Mouse (Mus musculus) T-helper 17 cell (primary cell): ENCODE data around the gene Zfp36l1.

Experiments used
- in situ Hi-C, 2 experiments: fragments of 300-600 bp; cut with MboI, MseI; formaldehyde crosslinking; loops; 1 replicate in 1 of 2; 2 replicates in 1 of 2; pipeline ENCODE4 v1.15.1; 2025; ENCODE audit warnings: high pct_unique_total_duplicates in 2 of 2

Zfp36l1 gene

DNA sequence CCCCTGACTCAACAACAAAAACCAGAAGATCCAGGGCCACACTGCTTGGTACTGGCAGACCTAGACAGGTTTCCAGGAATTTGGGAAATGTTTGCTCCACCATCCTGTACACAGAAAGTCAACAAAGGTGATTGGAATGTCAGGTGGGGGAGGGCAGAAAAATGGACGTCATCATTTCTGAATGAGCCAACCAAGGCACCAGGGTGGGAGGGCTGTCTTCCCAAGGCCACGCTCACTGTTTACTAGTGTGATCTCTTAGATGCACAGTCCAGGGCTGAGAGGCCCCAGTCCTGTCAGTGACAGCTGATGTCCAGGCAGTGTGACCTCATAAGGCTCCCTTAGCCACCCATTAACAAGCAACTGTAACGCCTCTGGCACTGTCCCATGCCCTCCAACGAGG lies 32.9 kb downstream of the Zfp36l1 start:
- in situ Hi-C loops: loop anchor here in 1 of 2 experiments (5.0 kb wide), 1 partner anchor 62 kb away; no protein-coding TSS in a partner anchor

DNA sequence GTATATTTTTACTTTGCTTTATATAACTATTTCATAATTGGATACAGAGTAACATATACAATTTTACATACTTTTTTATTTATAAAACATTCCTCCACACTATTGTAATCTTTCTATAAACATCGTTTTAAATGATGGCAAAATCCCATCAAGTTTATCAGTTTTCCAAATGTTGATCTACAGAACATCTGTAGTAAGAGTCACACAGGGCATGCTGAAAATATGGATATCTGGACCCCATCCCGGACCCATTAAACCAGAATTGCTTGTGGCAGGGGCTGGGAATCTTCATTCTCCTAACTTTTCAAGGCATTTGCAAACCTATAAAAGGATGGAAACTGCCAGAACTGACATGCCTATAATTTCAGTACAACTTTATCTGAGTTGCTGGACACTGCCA lies 38.5 kb downstream of the Zfp36l1 start:
- in situ Hi-C loops: no loop called here

DNA sequence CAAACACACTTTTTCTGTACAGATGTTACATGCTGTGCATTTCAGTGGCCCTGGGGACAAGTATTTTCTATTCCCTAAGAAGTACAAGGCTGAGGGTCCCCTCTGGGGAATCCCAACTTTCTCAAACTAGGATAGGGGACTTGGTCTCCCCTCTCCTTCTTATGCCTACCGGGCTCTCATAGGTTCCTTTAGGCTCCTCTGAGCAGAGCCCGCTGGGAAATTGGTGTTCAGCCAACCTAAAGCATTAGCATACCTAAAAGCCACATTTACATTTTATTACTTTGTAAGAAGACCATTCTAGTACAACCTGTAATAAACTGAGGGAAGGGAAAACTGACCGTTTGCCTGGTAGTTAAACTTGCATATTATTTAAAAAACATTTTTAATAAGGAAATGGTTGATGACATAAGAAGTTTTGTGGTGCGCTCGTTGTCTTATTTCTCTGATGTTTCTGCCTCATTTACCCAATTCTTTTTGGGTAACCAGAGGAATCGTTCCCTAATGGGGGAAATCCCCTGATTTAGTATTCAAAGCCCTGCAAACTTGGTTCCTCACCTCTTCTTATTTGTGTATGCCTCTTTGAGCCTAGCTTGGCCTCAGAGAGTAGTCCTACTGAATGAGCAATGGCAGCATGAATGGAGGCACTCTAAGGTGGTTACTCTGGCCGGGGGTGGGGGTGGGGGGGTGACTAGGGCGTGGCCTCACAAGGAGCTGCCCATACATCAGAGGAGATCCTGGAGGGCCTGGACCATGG lies 42.1 kb downstream of the Zfp36l1 start:
- in situ Hi-C loops: no loop called here

DNA sequence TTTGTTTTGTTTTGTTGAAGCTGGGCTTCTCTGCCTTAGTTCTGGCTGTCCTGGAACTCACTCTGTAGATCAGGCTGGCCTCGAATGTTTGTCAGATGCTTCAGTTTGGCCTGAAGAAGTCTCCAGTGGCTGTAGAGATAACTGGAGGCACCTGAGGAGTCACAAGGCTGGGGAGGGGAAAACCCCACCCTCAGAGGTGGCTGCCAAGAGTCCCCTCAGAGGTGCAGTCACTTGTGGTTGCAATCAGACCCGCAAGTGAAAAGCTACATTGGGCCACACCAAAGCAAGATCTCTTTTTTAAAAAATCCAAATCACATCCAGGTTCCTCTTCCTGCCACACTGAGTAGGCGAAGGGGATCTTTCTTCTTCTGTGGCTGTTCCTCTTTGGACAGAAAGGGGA lies 43.8 kb downstream of the Zfp36l1 start:
- in situ Hi-C loops: no loop called here

DNA sequence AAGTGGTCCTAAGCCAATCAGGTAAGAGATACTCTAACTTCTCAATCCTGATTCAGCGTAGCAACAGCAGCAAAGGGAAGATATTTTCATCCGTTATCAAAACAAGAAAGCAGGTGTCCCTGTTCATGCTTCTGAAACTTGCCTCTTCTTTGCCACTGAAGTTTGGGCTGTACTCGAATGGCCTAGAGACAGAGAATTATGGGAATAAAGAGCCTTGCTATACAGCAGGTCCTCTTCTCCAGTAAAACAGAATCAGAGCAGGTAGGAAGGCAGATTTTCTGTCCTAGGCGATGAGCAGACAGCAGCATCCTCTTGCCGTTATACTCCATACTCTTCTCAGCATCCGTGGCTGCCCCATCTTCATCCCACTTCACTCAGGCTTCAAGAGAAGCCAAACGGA lies 44.8 kb downstream of the Zfp36l1 start:
- in situ Hi-C loops: no loop called here

DNA sequence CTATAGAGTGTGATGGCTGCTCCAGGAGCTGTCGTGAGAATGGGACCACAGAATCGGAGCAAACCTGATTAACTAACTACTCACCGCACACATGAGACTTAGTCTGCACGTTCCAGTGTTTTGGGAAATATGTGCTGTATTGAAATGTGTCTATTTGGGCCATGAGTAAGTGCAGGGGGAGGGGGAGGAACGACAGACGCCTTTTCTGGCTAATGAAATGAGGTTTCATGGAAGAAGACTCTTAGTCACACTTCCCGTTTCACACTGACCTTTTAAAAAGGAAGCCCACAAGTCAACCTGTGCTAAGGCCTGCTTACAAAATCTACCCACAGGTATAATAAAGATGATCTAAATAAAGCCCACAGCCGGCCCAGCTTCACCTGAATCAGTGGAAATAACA lies 47.8 kb downstream of the Zfp36l1 start:
- in situ Hi-C loops: no loop called here

DNA sequence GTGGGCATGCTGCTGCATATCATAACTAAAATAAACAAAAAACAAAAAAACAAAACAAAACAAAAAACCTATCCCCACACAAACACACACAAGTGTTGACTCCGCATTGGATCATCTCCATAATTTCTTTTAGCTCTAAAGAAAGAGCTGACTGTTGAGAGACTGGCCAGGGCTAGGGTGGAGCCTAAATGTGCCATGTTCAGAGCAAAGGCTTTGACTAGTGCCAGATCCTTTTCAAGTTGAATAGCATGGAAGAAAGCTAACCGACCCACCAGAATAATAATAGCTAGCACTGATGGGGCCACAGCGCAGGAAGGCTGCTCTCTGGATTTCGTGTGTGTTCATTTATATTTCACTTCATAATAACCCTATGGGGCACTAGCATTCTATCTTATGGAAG lies 48.5 kb downstream of the Zfp36l1 start:
- in situ Hi-C loops: no loop called here

DNA sequence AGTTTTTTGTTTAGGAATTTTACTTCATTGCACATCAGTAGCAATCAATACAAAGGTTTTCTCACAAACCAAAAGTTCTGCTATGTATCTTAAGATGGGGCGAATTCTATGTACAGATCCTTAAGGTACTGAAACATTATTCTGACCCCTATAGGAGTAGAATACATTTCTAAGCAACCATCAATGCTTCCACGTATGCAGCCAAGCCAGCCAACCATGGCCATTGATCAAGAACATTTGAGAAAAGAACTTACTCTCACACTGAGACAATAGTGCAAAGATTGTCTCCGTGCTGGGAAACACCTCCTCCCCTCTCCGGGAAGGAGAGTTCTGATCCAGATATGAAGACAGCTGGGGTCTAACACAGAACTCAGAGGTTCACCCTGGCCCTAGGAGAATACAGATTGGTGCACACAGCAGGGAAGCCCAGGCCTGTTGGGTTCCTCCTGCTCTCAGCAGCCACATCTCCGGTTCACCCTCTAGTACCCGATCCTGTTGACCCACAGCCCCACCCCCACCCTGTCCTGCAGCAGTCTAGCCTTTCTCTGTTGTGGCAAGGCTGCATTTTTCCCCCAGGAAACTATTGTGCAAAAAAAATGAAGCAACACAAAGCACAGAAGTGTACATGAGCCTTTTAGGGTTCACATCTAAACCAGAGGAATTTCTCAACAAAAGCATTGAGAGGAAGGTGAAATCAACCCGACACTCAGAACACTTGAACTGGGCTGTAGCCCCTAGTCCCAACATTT lies 49.2 kb downstream of the Zfp36l1 start:
- in situ Hi-C loops: no loop called here

DNA sequence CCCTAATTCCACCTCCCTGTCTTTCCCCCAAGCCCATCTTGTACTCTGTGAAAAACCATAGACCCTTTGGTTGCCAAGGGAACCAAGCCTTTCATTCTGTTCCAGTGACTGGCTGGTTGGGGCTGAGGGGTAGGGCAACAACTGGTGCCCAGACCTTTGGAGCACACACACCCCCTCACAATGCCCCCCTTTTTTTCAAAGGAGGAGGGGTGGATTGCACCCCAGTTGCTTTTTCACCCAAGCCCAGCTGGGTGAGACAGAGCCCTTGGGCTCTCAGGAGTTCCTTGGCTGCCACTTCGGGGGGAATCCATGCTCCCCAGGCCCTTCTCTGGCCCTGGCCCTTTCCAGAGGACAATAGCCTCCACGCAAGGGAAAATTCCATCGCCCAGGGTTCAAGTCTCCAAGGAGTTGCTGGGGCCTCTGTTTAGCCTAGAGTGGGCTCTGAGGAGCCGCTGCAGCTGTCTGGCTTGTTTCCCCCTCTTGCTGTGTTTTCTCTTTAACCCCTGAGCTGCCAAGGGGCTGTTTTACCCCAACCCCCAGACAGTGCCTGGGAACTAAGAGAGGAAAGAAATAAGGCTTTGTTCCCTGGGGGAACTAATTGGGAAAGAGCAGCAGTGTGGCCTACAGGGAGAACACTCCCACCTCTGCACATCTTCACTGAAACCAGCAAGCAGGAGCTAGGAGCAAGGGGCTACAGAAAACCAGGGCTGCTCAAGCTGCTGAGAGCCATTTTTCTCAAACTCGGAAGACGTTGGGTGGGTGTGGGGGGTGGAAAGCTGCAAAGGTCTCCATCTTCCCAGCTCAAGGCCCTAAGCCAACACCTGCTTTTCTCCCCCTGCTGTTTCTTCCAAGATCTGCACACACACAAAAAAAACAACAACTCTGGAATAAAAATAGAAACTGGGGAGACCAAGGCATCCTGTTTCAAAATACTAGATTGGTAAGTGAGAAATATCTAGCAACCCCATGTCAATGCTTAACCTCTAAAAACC lies 50.1 kb downstream of the Zfp36l1 start:
- in situ Hi-C loops: no loop called here

DNA sequence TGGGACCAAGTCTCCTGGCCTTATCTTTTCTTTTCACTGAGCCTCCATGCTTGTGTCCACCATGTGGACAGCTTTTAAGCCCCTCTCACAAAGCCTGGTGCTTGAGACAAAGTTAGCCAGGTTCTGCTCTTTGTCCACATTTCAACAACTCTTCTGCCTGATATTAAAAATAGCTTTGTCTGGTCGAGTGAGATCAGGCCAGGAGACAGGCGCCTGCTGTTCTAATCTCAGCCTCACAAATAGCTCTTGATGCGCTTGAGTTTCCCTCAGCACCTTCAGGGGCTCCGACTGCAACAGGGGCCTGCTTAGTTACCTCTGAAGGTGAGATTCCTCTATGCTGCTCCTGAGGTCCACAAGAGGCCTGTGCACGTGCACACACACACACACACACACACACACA lies 51.0 kb downstream of the Zfp36l1 start:
- in situ Hi-C loops: no loop called here

DNA sequence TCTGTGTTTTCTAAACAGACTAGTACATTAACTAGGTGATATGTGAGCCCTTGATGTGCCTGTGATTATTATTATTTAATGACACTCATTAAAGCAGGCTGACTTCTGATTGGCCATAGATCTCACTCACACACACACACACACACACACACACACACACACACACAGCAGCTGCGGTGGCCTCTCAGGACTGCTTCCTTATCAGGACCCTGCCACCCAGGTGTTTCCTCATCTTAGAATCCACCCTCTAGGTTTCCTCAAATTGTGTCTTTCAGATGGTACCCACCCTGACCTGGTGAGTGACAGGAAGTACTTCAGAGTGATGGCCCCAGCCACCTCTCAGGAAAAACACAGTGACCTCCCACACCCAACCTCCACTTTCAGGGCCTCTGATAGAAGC lies 52.0 kb downstream of the Zfp36l1 start:
- in situ Hi-C loops: no loop called here

DNA sequence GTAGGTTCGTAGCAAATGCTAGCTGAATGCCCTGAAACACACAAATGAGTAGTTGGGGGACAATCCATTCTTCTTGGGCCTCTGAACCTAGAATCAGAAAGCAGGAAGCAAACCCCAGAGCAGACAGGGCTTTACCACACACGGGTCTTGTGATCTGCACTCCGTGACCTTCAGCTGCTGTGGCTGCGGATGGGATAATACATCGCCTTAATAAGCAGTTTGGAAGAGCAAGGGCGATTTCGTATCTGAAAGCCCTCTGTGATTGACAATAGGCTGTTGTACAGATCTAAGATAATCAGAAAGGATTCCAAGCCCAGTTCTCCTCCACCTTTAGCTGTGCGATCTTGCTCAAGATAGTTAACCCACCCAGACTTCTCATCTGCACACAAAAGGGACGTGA lies 52.5 kb downstream of the Zfp36l1 start:
- in situ Hi-C loops: no loop called here

DNA sequence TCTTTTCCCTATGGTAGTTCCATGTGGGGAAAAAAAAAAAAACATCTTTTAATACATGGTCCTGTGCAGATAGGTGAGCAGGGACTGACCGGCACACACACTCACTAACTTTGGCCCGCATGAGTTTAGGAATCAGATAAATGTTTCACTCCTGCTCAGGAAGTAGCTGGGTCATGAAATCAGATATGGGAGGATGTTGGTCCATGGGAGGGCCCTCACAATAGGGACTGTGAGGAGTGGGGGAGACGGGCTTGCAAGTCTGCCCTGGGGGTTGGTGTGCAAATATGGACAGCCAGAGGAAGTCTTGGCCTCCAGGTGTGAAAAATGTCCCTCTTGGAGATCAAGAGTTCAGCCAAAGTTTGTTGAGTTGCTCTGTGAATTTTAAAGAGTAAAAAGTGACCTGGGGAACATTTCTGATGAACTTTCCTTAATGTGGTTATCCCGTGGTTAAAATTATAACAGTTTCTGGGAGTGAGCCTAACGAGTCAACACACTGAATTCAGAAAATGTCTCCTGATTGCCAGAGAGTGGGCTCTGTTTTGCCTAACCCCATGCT lies 53.0 kb downstream of the Zfp36l1 start:
- in situ Hi-C loops: no loop called here
